Mouse (Mus musculus) G1E (cell line): ENCODE data around the gene 2300009A05Rik.

Experiments
- CTCF ChIP-seq: IDR thresholded peaks from 2 replicates; pipeline ENCODE4 v1.5.1; 2012; ENCODE audit warnings: low read depth, low read length, inconsistent platforms, mixed read lengths
- GATA1 ChIP-seq: IDR thresholded peaks from 2 replicates; pipeline ENCODE4 v1.6.1; 2012; ENCODE audit warnings: borderline replicate concordance, low read length, inconsistent platforms, mixed read lengths
- POLR2AphosphoS5 ChIP-seq: IDR thresholded peaks from 2 replicates; pipeline ENCODE4 v1.6.1; 2012; ENCODE audit warnings: low read depth, low read length, inconsistent platforms; ENCODE audit not compliant: insufficient replicate concordance

- TF ChIP-seq CTCF (no peak), POLR2AphosphoS5 (no peak), GATA1 (no peak)
Measured at GRCm38 (mm10) chr9:63421096-63421736, 22.2 kb upstream of the 2300009A05Rik start.
